Mouse (Mus musculus): Measurements from ENCODE around the gene Uvrag. TPM values are rescaled to one million over a fixed set of nuclear protein-coding genes. Genes with fewer than 3 reads are reported as not detected.

The Uvrag gene
- total and polyA plus RNA-seq, 3 experiments: 15.0 to 19.5 TPM; not detected in 1

DNA sequence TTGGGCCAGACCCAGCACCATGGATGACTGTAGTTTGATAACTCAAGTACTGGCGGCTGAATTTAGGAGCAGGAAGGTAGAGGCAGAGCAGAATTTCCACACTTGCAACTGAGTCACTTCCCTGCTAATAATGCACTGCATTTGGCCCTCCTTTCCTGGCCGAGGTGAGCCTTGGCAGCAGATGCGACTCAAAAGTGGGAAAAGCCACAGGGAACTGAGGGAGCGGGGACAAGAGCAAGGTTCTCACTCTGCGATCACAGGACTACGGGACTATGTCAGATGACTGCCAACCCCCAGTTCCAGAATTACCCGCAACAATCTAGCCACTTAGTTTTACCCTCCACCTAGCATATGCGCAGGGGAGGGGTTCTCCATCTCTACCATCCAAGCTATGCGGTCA lies 38.3 kb upstream of the Uvrag start:
- no peak overlapping the region for H3K27ac ChIP-seq (ENCODE audit: control insufficient read depth, low read depth, low read length)
- peaks cover 8 to 30% of the 10 kb centered on the region in 2 experiments for H3K4me1 ChIP-seq (ENCODE audit: control insufficient read depth in 1 of 2, insufficient read depth in 2 of 2, low read length in 2 of 2)
- no peaks in the 10 kb centered on the region; the same call in 1 of the 2 replicates for H3K79me2 ChIP-seq (ENCODE audit: control insufficient read depth, insufficient read depth, low read length, poor library complexity)
- no peaks in the 10 kb centered on the region for H3K9me3 ChIP-seq (replicated peaks; ENCODE audit: insufficient read depth, low read length)
- no peak for TF ChIP-seq TBP (IDR thresholded peaks at IDR 0.05; ENCODE audit: low read depth, low read length)
- no peak for TF ChIP-seq POLR2A (IDR thresholded peaks at IDR 0.05; ENCODE audit: control insufficient read depth in 1 of 2, insufficient read depth in 1 of 2, low read depth in 1 of 2, low read length in 2 of 2, poor library complexity in 1 of 2)
- no peak for TF ChIP-seq NELFE (IDR thresholded peaks at IDR 0.05; ENCODE audit: low read depth, low read length)
- no peak for TF ChIP-seq CTCF (IDR thresholded peaks at IDR 0.05 in 2 of 3, conservative IDR thresholded peaks at IDR 0.05 in 1 of 3; ENCODE audit: control insufficient read depth in 1 of 3, insufficient read depth in 1 of 3, low read depth in 2 of 3, low read length in 3 of 3, poor library complexity in 1 of 3, severe bottlenecking in 1 of 3)
- no peak for TF ChIP-seq POLR2AphosphoS2 (IDR thresholded peaks at IDR 0.05; ENCODE audit: low read length)
- no peak for TF ChIP-seq ZC3H11A (IDR thresholded peaks at IDR 0.05; ENCODE audit: low read depth, low read length)
- TF ChIP-seq HCFC1 (IDR thresholded peaks at IDR 0.05; ENCODE audit: low read depth, low read length): no peak
- TF ChIP-seq SIN3A (IDR thresholded peaks at IDR 0.05; ENCODE audit: low read length): no peak
- no peak for TF ChIP-seq KAT2A (conservative IDR thresholded peaks at IDR 0.05; ENCODE audit: low read depth, low read length)
- TF ChIP-seq GATA1 (IDR thresholded peaks at IDR 0.05; ENCODE audit: low read depth, low read length): no peak
- TF ChIP-seq CHD2 (IDR thresholded peaks at IDR 0.05; ENCODE audit: low read length): no peak
- no peak for TF ChIP-seq RAD21 (IDR thresholded peaks at IDR 0.05; ENCODE audit: low read depth, low read length)
- no peak for TF ChIP-seq MAZ (IDR thresholded peaks at IDR 0.05; ENCODE audit: low read depth, low read length)
- TF ChIP-seq MYB (IDR thresholded peaks at IDR 0.05; ENCODE audit: low read depth, low read length): no peak
- H3K36me3 ChIP-seq (ENCODE audit: control insufficient read depth in 1 of 2, insufficient read depth in 2 of 2, low read length in 2 of 2): peaks cover 0 to 14% of the 10 kb centered on the region in 2 experiments; a peak in 2 of 4 replicates
- no peak overlapping the region for H3K4me3 ChIP-seq (ENCODE audit: control insufficient read depth in 1 of 2, insufficient read depth in 1 of 2, low read depth in 2 of 2, low read length in 2 of 2)
- H3K27me3 ChIP-seq (ENCODE audit: control insufficient read depth in 1 of 2, insufficient read depth in 2 of 2, low read length in 2 of 2): no peaks in the 10 kb centered on the region
- H3K9ac ChIP-seq (ENCODE audit: control insufficient read depth, low read depth, low read length, poor library complexity, severe bottlenecking): no peak overlapping the region
- no peak for DNase-seq (ENCODE audit: low read depth, low spot score)

DNA sequence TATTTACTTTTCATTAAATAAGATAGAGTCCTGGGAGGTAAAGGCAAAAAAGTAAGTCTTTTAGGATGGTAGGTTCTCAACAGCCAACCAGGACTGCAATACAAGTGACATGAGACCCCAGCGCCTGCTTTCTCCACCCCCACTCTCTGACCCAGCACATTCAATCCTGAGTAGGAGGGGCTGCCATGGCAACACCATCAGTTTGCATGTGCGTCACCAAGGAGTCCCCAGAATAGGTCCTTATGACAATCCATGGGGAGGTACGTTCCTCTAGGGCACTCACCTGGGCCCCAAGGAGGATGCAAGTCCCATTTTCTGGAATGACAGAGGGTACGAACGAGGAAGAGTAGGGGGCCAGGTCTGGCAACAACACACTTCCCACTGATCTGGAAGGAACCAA lies 36.4 kb upstream of the Uvrag start:
- no peak for TF ChIP-seq CHD2 (IDR thresholded peaks at IDR 0.05; ENCODE audit: low read length)
- no peak for TF ChIP-seq EP300 (IDR thresholded peaks at IDR 0.05; ENCODE audit: low read depth in 1 of 2, low read length in 2 of 2)
- no peak for TF ChIP-seq MAX (IDR thresholded peaks at IDR 0.05; ENCODE audit: low read length)
- no peak for TF ChIP-seq NELFE (IDR thresholded peaks at IDR 0.05; ENCODE audit: low read depth, low read length)
- Histone ChIP-seq H3K9ac (ENCODE audit: control insufficient read depth, low read depth, low read length, poor library complexity, severe bottlenecking) (no peak overlapping the region), H3K27ac (ENCODE audit: control insufficient read depth, low read depth, low read length) (no peak overlapping the region), H3K4me3 (ENCODE audit: control insufficient read depth in 1 of 2, insufficient read depth in 1 of 2, low read depth in 2 of 2, low read length in 2 of 2) (no peak overlapping the region), H3K9me3 (replicated peaks; ENCODE audit: insufficient read depth, low read length) (no peaks in the 10 kb centered on the region), H3K36me3 (ENCODE audit: control insufficient read depth in 1 of 2, insufficient read depth in 2 of 2, low read length in 2 of 2) (peaks cover 0 to 15% of the 10 kb centered on the region in 2 experiments; a peak in 2 of 4 replicates), H3K27me3 (ENCODE audit: control insufficient read depth in 1 of 2, insufficient read depth in 2 of 2, low read length in 2 of 2) (no peaks in the 10 kb centered on the region), H3K4me1 (ENCODE audit: control insufficient read depth in 1 of 2, insufficient read depth in 2 of 2, low read length in 2 of 2) (peaks cover 7 to 36% of the 10 kb centered on the region in 2 experiments), H3K79me2 (ENCODE audit: control insufficient read depth, insufficient read depth, low read length, poor library complexity) (no peaks in the 10 kb centered on the region; the same call in 1 of the 2 replicates)
- no peak for DNase-seq (ENCODE audit: low read depth, low spot score)

DNA sequence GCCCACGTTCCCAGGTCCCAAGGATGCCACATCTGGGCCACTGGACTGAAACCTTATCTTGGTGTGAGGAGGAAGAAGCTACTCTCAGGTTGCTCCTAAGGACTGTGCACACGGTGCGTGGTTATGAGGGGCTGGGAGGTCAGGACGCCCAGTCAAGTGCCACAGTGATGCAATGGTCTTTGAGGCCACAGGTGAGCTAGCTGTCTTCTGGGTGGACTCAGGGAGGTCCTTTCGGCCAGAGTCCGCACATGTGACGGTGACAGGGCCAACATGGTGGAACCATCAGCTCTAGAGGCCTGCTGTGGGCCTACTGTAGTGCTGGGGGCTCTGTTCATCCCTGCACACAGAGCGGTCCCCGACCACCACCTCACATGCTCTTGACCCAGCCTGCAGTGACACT lies 34.7 kb upstream of the Uvrag start:
- Histone ChIP-seq H3K27me3 (ENCODE audit: control insufficient read depth in 1 of 2, insufficient read depth in 2 of 2, low read length in 2 of 2) (no peaks in the 10 kb centered on the region), H3K9me3 (replicated peaks; ENCODE audit: insufficient read depth, low read length) (no peaks in the 10 kb centered on the region), H3K9ac (ENCODE audit: control insufficient read depth, low read depth, low read length, poor library complexity, severe bottlenecking) (no peak overlapping the region), H3K79me2 (ENCODE audit: control insufficient read depth, insufficient read depth, low read length, poor library complexity) (no peaks in the 10 kb centered on the region), H3K36me3 (ENCODE audit: control insufficient read depth in 1 of 2, insufficient read depth in 2 of 2, low read length in 2 of 2) (peaks cover 0 to 16% of the 10 kb centered on the region in 2 experiments; a peak in 2 of 4 replicates), H3K4me1 (ENCODE audit: control insufficient read depth in 1 of 2, insufficient read depth in 2 of 2, low read length in 2 of 2) (peaks cover 7 to 34% of the 10 kb centered on the region in 2 experiments), H3K4me3 (ENCODE audit: control insufficient read depth in 1 of 2, insufficient read depth in 1 of 2, low read depth in 2 of 2, low read length in 2 of 2) (no peak overlapping the region), H3K27ac (ENCODE audit: control insufficient read depth, low read depth, low read length) (no peak overlapping the region)
- DNase-seq (ENCODE audit: low read depth, low spot score): no peak
- TF ChIP-seq USF1 (IDR thresholded peaks at IDR 0.05; ENCODE audit: low read depth, low read length) (no peak), MAX (IDR thresholded peaks at IDR 0.05; ENCODE audit: low read length) (no peak), GATA1 (IDR thresholded peaks at IDR 0.05; ENCODE audit: low read depth, low read length) (no peak), ZC3H11A (IDR thresholded peaks at IDR 0.05; ENCODE audit: low read depth, low read length) (no peak), E2F4 (IDR thresholded peaks at IDR 0.05; ENCODE audit: borderline replicate concordance, low read depth, low read length) (no peak), CHD1 (IDR thresholded peaks at IDR 0.05; ENCODE audit: low read depth, low read length) (no peak), ZNF384 (IDR thresholded peaks at IDR 0.05; ENCODE audit: low read depth, low read length) (no peak), TCF12 (IDR thresholded peaks at IDR 0.05; ENCODE audit: low read depth, low read length) (no peak), ZMIZ1 (IDR thresholded peaks at IDR 0.05; ENCODE audit: low read depth, low read length) (no peak), NELFE (IDR thresholded peaks at IDR 0.05; ENCODE audit: low read depth, low read length) (no peak), MXI1 (IDR thresholded peaks at IDR 0.05; ENCODE audit: low read depth, low read length) (no peak), RCOR1 (IDR thresholded peaks at IDR 0.05; ENCODE audit: low read depth, low read length) (no peak), RAD21 (IDR thresholded peaks at IDR 0.05; ENCODE audit: low read depth, low read length) (no peak), POLR2AphosphoS5 (IDR thresholded peaks at IDR 0.05; ENCODE audit: borderline replicate concordance, low read depth, low read length) (no peak), MAFK (IDR thresholded peaks at IDR 0.05; ENCODE audit: borderline replicate concordance, low read depth, low read length) (no peak), MYB (IDR thresholded peaks at IDR 0.05; ENCODE audit: low read depth, low read length) (no peak), EP300 (IDR thresholded peaks at IDR 0.05; ENCODE audit: low read depth in 1 of 2, low read length in 2 of 2) (no peak)
